Mouse (Mus musculus): Measurements from ENCODE around the gene Ktn1.

DNA sequence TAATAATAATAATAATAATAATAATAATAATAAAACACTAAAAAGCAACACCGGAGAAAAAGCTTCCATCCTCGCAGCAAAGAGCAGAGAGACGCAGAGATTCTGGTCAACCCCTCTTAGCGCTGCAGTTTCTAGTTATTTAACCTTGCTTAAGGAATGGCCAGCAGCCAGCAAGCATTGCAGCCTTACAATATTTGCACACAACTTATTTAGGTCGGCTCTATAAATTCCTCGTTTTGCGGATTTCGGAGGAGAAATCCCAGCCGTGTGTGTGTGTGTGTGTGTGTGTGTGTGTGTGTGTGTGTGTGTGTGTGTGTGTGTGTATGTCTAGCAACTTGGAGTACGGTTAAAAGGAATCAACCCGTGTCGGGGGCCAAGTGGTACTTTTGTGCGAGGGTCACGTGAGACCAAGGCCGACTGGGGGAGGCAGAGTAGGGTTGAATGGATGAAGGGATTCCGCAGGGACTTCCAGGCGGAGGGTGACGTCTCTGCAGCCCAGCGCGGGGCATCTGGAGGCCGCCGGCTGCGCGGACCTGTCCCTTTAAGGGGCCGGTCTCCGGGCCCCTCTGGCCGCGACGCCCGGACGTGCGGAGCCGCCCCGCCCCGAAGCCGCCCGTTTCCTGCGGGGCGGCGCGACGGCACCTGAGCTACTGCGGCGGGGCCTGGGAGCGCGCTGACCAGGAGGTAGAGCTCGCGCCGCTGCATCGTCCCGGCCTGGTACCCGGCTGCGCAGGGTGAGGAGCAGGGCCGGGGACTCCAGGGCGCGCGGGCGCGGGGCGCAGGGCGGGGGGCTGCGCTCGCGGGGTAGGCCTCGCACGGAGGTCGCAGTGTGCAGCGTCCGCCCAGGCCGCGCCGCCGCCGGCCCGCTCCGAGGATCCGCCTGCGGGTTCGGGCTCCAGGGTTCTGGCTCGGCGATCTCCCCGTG, 720 bp downstream of the Ktn1 start:
- TF ChIP-seq CTCF (IDR thresholded peaks at IDR 0.05; ENCODE audit: low read depth, low read length): no peak
- no peak for TF ChIP-seq POLR2A (IDR thresholded peaks at IDR 0.05; ENCODE audit: borderline replicate concordance, low read depth, low read length)

Measured in bone marrow macrophage, adult 2 months (primary cell).